Mouse (Mus musculus): ENCODE results near the gene Bmpr1a. TPM values are rescaled to one million over a fixed set of nuclear protein-coding genes. Genes with fewer than 3 reads are reported as not detected.

Gene Bmpr1a
- total RNA-seq, 2 experiments from 2014 or later: 31.0 to 34.5 TPM

DNA sequence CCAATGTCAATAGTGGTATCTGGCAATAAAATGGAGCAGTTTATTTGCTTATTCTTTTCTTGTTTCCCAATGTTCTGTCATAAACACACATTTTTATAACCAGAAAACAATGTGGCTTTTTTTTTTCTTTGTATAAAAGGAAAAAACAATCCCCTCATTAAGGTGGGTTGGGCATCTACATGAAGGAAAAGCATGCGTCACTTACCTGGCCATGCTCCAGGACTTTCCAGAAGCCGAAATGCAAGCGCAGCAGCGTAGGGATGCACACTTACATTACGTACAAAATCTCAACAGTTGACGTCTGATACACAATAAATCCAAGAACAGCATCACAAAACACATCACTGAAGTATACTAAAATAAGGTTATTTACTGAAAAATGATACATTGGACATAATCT lies 92.4 kb downstream of the Bmpr1a start:
- intact Hi-C loops (cut with DNase I): no loop called here
- DNase-seq (ENCODE audit: low spot score in 2 of 2): no peak

DNA sequence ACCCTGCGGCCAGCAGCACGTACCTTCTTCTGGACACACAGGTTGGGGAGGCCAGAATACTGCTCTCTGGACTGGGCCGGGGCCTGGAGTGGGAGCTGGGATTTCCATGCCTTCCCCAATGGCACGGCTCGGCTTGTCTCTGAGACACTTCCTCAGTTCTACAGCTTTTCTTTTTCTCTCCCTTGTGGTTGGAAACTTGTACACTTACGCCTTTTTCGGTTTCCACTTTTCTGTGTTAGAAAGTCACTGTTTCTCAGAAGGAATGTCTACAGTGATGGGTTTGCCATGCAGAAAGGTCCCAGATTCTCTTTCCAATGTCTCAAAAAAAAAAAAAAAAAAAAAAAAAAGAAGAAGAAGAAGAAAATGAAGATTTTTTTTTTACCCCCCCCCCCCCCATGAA lies 99.7 kb downstream of the Bmpr1a start:
- intact Hi-C loops (cut with DNase I): no loop called here
- no peak for DNase-seq (ENCODE audit: low spot score in 2 of 2)

DNA sequence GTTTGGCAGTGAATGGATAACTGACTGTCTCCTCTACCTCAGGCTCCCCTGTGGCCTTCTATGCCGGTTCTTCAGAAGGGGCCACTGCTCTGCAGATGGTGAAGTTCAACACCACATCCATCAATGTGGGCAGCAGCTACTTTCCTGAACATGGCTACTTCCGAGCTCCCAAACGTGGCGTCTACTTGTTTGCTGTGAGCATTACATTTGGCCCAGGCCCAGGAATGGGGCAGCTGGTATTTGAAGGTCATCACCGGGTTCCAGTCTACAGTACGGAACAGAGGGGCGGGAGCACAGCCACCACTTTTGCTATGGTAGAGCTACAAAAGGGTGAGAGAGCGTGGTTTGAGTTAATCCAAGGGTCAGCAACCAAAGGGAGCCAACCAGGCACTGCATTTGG lies 100.3 kb downstream of the Bmpr1a start:
- DNase-seq (ENCODE audit: low spot score in 2 of 2): no peak
- intact Hi-C loops (cut with DNase I): no loop called here

DNA sequence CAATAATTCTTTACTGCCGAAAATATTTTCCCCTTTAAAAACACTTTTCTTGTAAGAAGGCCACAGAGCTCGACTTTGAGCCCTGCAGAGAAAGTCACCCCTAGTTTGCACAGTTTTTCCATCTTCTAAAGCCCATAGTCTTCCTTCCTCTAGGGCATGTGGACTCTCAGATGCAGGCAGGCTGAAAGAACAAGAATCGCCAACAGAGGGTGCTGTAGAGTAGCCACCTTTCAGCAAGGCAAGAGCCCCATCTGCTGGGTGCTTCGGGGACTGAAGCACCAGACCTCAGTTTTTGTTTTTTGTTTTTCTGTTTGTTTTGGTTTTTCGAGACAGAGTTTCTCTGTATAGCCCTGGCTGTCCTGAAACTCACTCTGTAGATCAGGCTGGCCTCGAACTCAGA lies 102.0 kb downstream of the Bmpr1a start:
- intact Hi-C loops (cut with DNase I): no loop called here
- peak; percentile 78 to 82 for DNase-seq (ENCODE audit: low spot score in 2 of 2)

DNA sequence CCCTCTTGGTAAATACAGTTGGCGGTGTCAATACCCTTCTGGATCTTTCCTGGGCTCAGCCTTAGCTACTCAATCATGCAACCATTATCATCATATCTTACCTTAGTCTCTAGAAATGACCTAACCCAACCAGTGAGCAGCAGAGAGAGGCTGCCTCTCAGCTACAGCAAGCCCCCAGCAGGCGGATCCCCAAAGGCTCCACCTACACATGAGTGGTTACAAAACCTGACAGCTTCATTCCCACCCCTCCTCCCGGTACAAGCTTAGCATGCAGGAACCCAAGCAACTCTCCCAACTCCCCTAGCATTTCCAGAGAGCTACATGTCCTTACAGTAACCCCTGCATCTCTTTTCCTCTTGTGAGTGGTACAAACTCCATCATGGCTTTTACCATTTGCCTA lies 103.1 kb downstream of the Bmpr1a start:
- no peak for DNase-seq (ENCODE audit: low spot score in 2 of 2)
- intact Hi-C loops (cut with DNase I): no loop called here

DNA sequence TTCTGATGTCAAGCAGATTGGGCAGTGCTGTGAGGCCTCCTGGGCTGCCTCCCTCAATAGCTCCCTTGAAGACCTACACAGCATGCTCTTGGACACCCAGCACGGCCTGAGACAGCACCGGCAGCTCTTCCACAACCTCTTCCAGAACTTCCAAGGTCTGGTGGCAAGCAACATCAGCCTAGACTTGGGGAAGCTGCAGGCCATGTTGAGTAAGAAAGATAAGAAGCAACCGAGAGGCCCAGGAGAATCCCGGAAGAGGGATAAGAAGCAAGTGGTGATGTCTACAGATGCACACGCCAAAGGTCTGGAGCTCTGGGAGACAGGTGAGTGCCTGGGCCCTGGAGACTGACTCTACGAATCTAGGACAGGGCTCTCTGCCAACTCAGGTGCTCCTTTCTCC lies 103.8 kb downstream of the Bmpr1a start:
- DNase-seq (ENCODE audit: low spot score in 2 of 2): no peak
- intact Hi-C loops (cut with DNase I): no loop called here

DNA sequence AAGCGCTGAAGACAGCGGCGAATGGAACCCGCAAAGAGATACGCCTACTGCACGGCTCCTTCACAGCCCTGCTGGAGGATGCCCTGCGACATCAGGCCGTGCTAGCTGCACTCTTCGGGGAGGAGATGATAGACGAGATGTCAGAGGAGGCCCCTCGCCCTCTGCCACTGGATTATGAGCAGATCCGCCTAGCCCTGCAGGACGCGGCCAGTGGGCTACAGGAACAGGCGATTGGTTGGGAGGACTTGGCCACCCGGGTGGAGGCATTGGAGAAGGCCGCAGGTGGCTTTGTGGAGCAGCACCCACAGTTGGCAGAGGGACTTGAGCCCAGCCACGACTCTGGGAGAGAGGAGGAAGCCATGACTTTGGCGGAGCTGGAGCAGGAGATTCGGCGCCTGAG lies 104.2 kb downstream of the Bmpr1a start:
- DNase-seq (ENCODE audit: low spot score in 2 of 2): no peak
- intact Hi-C loops (cut with DNase I): no loop called here

DNA sequence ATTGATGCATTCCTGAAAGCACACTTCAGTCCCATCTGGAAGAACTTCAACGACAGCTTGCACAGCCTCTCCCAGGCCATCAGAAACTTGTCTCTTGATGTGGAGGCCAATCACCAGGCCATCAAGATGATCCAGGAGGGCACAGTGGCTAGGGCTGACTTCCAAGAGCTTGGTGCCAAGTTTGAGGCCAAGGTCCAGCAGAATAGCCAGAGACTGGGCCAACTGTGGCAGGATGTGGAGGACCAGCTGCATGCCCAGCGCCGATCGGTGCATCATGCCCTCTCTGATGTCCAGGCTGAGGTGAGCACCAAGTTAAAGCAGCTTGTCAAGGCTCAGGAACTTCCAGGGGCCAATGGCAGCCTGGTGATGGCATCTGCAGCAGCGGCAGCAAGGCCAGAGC lies 105.3 kb downstream of the Bmpr1a start:
- intact Hi-C loops (cut with DNase I): no loop called here
- DNase-seq (ENCODE audit: low spot score in 2 of 2): no peak

DNA sequence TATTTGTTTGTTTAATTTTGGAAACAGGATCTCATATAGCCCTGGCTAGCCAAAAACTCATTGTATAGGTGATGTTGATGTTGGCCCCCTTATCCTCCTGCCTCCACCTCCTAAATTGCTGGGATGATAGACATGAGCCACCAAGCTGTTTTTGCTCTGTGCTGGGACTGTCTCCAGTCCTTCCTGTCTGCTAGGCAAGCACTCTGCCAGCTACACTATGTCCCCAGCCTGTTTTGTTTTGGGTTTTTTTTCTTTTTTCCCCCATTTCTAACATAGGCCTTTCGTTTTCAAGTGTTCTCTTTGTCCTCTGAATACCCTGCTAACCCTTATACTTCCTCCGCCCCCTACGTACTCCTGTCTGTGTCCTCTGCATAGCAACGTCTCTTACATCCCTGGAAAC lies 109.8 kb downstream of the Bmpr1a start:
- DNase-seq (ENCODE audit: low spot score in 2 of 2): no peak
- intact Hi-C loops (cut with DNase I): no loop called here

DNA sequence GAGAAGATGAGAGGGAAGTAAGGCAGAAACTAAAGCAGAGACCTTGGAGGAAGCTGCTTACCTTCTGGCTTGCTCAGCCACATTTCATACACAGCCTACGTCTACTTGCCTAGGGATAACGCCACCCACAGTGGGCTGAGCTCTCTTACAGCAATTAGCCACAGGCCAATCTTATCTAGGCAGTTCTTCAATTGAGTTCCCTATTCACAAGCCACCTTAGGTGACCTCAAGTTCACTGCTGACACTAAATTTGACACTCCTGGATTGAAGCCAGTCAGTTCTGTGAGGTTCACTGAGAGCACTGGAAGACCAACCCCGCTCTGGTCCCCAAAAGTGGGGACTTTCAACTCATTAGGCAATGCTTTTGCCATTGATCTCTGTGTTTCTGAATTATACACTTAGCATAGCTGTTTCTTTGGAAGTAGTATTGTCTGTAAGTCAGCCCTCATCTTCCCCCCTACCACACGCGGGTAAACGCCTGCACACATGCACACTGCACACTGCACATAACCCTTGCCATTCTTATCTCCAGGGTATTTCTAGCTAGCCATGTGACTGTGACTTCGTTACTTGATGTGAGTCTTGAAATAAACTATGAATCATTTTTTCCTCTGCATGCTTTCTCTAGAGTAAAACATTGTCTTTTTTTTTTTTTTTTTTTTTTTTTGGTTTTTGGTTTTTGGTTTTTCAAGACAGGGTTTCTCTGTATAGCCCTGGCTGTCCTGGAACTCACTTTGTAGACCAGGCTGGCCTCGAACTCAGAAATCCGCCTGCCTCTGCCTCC lies 120.0 kb downstream of the Bmpr1a start:
- DNase-seq (ENCODE audit: low spot score in 2 of 2): peak in 1 of 2 experiments; percentile 38

DNA sequence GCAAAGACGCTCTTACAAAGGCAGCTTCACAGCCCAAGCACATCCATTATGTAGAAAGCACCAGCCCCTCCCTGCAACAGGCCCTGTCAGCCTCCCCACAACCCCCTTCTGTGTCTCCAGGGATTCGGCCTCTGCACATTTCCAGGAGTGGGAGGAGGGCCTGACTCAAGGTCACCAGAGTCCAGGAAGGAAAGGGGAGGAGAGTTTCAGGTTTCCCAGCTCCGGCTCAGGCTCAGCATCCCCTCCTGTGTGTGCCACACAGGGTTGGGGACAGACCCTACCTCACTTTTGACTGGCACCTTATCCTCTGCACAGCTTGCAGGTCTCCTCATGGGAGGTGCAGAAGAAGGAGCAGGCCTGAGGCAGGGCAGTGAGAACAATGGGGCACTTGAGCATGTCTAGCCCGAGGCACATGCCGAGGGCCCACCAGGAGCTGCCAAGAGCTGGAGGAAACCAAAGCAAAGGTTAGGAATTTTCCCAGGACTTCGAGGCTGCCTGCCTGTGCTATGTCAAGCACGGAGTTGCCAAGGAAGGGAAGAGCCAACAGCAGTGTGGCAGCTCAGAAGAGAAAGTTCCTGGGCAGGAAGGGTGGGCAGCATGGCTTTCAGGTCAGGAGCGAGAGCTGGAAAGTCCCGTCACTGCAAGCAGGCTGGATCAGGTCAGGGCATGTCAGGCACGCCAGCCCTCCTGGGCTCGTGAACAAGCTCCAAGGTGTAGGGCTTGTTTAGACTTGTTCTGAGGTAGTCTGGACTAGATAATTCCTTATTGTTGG lies 124.4 kb downstream of the Bmpr1a start:
- intact Hi-C loops (cut with DNase I): no loop called here
- DNase-seq (ENCODE audit: low spot score in 2 of 2): no peak

More for the DNA sequence above, 120.0 kb downstream of the Bmpr1a start:
- intact Hi-C loops (cut with DNase I): no loop called here

DNA sequence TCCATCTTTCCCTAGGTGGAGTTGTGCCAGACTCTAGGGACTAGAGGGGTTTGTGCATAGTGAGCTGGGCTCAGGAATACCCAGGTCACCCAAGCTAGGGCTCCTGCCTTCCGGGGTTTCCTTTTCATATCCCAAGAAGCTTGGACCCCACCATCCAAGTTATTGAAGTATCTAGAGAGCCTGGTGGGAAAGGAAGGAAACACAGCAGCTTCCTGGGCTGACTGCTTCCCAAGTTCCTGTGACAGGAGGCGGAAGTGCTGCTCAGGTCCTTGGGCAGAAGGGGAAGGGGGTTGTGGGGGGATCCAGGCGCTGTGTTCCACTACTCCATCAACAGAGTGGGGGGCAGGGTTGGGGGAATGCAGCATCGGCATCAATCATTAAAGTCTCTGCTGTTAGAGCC lies 126.0 kb downstream of the Bmpr1a start:
- DNase-seq (ENCODE audit: low spot score in 2 of 2): no peak
- intact Hi-C loops (cut with DNase I): no loop called here

DNA sequence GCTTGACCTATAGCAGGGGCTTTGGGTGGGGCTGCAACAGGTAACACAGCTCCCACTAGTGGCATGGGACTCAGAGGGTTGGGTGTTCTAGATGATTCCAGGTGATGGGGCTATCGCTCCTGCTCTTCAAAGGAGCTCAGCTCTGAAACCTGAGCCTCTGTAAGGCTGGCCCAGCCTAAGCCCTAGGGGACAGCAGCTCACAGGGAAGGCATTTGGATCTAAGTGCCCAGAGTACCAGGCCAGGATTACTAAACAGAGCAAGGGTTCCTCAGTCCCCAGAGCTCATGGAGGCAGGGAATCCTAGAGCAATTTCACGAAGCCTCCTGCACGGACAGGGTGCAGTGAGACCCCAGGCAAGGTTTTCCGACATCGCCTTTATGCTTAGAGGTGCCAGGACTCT lies 127.2 kb downstream of the Bmpr1a start:
- intact Hi-C loops (cut with DNase I): no loop called here
- no peak for DNase-seq (ENCODE audit: low spot score in 2 of 2)

DNA sequence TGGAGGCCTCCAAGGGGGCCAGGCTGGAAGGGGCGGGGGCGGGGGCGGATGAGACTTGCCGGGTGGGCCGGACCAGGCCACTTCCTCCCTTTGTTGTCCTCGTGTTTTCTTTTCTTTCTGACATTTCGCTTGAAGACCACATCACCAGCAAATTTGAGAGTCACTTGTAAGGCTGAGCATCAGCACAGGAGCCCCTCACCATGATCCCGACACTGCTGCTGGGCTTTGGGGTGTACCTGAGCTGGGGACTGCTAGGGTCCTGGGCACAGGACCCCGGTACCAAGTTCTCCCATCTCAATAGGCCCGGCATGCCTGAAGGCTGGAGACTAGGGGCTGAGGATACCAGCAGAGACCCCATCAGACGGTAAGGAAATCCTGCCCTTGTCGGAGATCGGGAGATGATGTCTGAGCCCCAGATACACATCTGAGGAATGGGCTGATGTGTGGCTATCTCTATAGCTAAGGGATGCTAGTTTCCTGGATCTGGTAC lies 127.7 kb downstream of the Bmpr1a start, which contains the start of gene Mmrn2:
Gene Mmrn2 (plus strand): TSS at position 51 of the 490 bp plus-strand sequence.
- intact Hi-C loops (cut with DNase I): no loop called here
- DNase-seq (ENCODE audit: low spot score in 2 of 2): no peak

DNA sequence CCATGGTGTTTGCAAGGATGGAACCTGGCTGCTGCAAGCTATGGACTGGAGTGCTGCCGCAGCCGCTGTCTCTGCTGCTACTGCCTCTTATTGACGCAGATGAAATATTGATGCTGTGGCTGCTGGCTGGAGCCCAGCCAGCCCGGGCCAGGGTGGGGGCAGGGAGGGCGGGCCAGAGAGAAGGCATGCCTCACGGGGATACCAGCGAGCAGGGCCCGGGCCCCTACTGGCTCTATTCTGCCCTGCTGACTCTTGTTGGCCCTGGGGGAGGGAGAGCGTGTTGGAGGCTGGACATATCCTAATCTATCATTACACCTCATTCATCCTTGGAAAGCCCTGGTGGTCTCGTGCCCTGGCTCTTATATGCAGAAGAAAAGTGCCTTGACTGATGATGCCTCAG lies 128.6 kb downstream of the Bmpr1a start, which contains the start of gene Sncg:
Gene Sncg (minus strand): TSS at position 213 of the 400 bp plus-strand sequence.
- intact Hi-C loops (cut with DNase I): no loop called here
- no peak for DNase-seq (ENCODE audit: low spot score in 2 of 2)

DNA sequence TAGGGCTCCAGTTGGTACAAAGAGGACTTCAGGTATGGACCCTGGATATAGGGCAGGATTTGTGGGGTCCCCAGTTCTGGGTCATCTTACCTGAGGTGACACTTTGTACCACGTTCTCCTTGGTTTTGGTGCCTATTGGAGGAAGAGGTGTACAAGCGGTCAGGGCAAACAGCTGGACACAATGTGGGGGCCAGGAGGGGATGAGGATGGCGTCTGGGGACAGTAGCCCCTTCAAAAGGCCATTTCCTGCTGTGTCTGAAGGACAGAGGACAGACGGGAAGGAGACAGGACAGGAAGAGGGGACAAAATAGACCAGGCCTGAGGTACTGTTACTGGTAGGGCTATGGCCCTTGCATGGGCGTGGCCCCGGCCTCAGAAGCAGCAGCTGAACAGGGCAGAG lies 129.6 kb downstream of the Bmpr1a start:
- no peak for DNase-seq (ENCODE audit: low spot score in 2 of 2)
- intact Hi-C loops (cut with DNase I): no loop called here

DNA sequence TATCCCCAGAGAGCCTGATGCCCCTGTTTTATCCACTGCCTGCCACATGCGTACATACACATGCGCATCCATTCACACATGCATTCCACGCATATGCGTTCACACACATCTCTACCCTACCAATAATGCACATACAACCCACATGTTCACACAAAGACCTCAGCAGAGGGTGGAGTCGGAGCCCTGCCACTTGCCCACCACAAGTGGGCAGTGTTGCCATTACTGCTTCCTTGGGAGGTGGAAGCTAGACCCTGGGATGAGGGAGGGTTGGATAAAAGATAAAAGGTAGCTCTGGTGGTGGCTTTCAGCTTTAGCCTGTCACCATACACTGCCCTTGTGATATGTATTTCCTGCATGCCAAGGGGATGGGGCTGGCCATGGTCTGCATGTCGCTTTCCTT lies 130.5 kb downstream of the Bmpr1a start:
- intact Hi-C loops (cut with DNase I): loop anchor here (1.0 kb wide), 1 partner anchor 198 kb away; no protein-coding TSS in a partner anchor
- peak; percentile 57 to 64 for DNase-seq (ENCODE audit: low spot score in 2 of 2)

DNA sequence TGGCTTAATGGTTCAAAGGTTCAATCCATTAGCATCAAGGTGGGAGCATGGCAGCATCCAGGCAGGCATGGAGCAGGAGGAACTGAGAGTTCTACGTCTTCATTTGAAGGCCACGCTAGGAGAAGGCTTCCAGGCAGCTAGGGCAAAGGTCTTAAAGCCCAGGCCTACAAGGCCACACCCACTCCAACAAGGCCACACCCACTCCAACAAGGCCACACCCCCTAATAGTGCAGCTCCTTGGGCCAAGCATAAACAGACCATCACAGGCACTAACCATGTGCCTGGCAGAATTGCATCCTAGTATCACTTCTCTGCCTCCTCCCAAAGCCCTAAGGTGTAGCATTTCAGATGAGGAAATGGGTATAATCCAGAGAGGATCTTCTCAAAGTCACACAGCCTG lies 131.4 kb downstream of the Bmpr1a start:
- intact Hi-C loops (cut with DNase I): loop anchor here (1.0 kb wide), 1 partner anchor 199 kb away; no protein-coding TSS in a partner anchor
- no peak for DNase-seq (ENCODE audit: low spot score in 2 of 2)

DNA sequence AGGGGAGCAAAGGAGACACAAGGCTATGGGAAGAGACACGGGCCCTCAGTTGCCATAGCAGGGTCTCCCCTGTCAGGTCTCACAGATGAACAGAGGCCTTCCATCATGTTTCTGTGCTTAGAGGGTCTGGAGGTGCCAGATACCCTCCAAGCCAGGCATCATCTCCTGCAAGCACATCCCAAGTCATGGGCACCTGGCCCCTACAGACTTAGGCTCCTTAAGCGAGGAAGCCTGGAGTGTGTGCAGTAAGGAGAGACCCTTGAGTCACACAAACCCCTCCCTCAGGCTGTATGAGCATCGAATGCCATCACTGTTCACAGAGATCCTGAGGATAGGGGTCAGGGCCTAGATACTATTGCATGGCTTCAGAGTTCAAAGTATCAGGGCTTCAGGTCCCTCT lies 132.2 kb downstream of the Bmpr1a start:
- intact Hi-C loops (cut with DNase I): no loop called here
- DNase-seq (ENCODE audit: low spot score in 2 of 2): no peak

DNA sequence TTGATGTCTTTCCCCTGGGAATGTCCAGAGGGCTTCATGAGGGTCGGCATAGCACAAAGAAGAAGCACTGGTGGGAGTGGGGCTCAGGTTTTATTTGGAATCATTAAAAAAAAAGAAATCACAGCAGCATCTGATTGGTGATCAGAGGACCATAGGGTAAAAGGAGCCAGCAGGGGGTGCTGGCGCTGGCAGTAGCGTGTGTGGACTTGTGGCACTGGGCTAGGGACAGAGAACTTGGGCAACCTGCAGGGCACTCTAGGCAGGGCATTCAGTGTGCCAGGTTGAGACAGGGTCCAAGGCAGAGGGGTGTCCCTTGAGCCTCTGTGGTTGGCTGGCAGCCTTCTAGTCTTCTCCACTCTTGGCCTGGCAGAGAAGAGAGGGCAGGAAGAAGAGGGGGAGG lies 132.9 kb downstream of the Bmpr1a start:
- no peak for DNase-seq (ENCODE audit: low spot score in 2 of 2)
- intact Hi-C loops (cut with DNase I): no loop called here

DNA sequence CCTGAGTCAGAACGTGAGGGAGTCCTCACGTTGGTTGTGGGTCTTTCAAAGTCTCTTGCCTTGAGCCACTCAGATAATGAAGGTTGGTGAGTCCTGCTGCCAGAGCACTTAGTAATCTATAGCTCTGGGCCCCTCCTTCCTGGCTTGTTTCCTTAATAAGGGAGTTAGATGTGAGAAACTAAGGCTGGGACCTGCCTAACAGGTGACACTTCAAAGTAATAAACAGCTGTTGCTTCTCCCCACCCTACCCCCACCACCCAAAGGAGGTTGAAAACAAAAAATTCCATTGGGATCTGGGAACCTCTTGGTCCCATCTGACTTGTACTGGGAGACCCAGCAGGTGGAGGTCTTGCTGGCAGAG lies 138.0 kb downstream of the Bmpr1a start:
- DNase-seq (ENCODE audit: low spot score in 2 of 2): no peak
- intact Hi-C loops (cut with DNase I): no loop called here

All from left cerebral cortex, postnatal 14 days (tissue).